Mouse (Mus musculus): ENCODE results near the gene Cux2. TPM values are rescaled to one million over a fixed set of nuclear protein-coding genes. Genes with fewer than 3 reads are reported as not detected.

Gene Cux2
- polyA plus RNA-seq, 1 experiment, result 1.2 TPM

DNA sequence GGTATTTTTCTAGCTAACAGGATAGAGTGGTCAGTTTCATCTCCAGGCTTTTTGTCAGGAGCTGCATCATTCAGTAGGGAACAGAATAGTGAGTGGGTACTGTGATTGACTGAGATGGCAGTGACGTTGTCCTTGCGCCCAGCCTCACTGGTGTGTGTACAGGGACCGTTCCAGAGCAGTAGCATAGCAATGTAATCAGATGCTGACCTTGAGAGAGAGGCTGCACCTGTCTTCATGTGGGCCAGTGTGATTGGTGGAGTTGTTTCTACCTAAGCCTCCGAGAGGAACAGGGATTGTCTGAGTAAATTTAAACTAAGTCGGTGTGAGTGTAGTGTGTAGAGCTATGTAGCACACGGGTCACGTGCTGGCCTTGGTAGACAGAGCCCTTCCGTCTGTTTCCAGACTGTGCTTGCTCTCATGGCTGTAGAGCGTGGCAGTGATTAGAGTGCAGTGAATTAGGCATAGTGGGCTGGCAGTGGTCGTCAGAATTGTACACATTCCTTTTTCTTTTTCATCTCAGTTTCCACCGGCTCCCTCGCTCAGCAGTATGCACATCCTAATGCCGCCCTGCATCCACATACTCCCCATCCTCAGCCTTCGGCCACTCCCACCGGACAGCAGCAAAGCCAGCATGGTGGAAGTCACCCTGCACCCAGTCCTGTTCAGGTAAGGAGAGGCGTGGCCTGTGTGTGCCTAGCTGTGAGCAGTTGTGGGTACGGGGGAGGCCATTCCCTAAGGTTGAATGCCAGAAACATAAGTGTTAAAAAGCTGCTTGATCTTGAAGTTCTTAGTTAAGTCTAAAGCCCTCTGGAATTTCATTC lies 239.4 kb downstream of the Cux2 start:
- Histone ChIP-seq H3K36me3 (ENCODE audit: control insufficient read depth, insufficient read depth, low read length) (peaks cover 8% of the 10 kb centered on the region), H3K4me1 (ENCODE audit: control insufficient read depth, insufficient read depth, insufficient read length) (peaks cover 14% of the 10 kb centered on the region; the same call in 1 of the 2 replicates)
- WGBS, result 92% methylated on average over 17 of the region's 17 CpGs

DNA sequence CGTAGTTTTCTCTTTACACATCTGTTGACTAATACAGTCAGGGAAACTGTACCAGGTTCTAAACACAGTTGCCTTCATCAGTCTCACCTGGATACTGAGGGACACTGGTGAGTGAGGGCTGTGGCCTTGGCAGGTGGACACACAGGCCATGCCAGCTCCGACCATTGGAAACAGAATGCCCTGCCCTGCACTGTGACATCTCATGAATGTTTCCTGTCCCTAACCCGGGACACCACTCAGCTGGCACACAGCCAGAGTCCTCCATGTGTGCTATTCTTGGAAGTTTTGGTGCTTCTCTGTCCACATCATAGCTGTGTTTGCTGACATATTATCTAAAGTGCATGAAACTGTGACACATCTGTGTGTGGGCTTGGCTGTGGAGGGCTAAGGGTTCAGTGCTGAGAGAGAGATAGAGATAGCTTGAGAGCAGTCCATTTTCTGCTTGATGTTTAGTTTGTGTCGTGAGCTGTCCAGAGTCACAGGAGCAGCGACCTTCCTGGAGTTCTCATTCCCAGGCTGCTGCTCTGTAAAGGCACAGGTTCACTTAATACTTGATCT lies 240.2 kb downstream of the Cux2 start:
- DNase-seq (ENCODE audit: low read depth in 1 of 2, low spot score in 2 of 2), result no peak
- peaks cover 5% of the 10 kb centered on the region for H3K36me3 ChIP-seq (ENCODE audit: control insufficient read depth, insufficient read depth, low read length)
- no peak overlapping the region for H3K4me3 ChIP-seq (ENCODE audit: extremely low read depth, insufficient read depth, insufficient read length)
- H3K4me1 ChIP-seq (ENCODE audit: control insufficient read depth, insufficient read depth, insufficient read length), result peaks cover 14% of the 10 kb centered on the region; the same call in 1 of the 2 replicates
- H3K27ac ChIP-seq (ENCODE audit: insufficient read depth, low read length), result no peak overlapping the region
- H3K27me3 ChIP-seq (ENCODE audit: control insufficient read depth, insufficient read depth, low read length), result no peaks in the 10 kb centered on the region
- 73% methylated on average over 5 of the region's 5 CpGs for WGBS
- TF ChIP-seq CTCF (IDR thresholded peaks at IDR 0.05; ENCODE audit: extremely low read depth, insufficient read depth, insufficient read length, insufficient replicate concordance) (no peak), POLR2A (IDR thresholded peaks at IDR 0.05; ENCODE audit: low read depth, low read length) (no peak)

More for the DNA sequence above, 239.4 kb downstream of the Cux2 start:
- Histone ChIP-seq H3K27ac (ENCODE audit: insufficient read depth, low read length) (no peak overlapping the region), H3K27me3 (ENCODE audit: control insufficient read depth, insufficient read depth, low read length) (no peaks in the 10 kb centered on the region), H3K4me3 (ENCODE audit: extremely low read depth, insufficient read depth, insufficient read length) (no peak overlapping the region)
- TF ChIP-seq CTCF (IDR thresholded peaks at IDR 0.05; ENCODE audit: extremely low read depth, insufficient read depth, insufficient read length, insufficient replicate concordance), result no peak
- no peak for DNase-seq (ENCODE audit: low read depth in 1 of 2, low spot score in 2 of 2)

DNA sequence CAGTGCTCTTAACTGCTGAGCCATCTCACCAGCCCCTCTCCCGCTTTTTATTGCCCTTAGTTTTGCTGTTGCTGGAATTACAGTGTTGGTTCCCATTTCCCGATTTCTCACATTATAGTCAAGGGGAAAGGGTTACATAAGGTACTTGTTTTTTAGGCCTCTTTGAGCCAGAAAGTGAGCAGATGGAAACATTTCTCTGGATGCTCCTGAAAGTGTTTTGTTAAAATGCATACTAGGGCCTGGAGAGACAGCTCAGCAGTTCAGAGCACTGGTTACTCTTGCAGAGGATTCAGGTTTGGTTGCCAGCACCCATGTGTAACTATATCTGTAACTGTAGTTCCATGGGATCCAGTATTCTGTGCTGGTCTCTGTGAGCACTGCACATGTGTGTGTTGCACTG lies 241.7 kb downstream of the Cux2 start:
- Histone ChIP-seq H3K4me3 (ENCODE audit: extremely low read depth, insufficient read depth, insufficient read length) (no peak overlapping the region), H3K27me3 (ENCODE audit: control insufficient read depth, insufficient read depth, low read length) (no peaks in the 10 kb centered on the region), H3K27ac (ENCODE audit: insufficient read depth, low read length) (no peak overlapping the region), H3K36me3 (ENCODE audit: control insufficient read depth, insufficient read depth, low read length) (peaks cover 10% of the 10 kb centered on the region), H3K4me1 (ENCODE audit: control insufficient read depth, insufficient read depth, insufficient read length) (peaks cover 14% of the 10 kb centered on the region; the same call in 1 of the 2 replicates)
- 94% methylated on average over 2 of the region's 2 CpGs for WGBS
- TF ChIP-seq CTCF (IDR thresholded peaks at IDR 0.05; ENCODE audit: extremely low read depth, insufficient read depth, insufficient read length, insufficient replicate concordance) (no peak), POLR2A (IDR thresholded peaks at IDR 0.05; ENCODE audit: low read depth, low read length) (no peak)
- no peak for DNase-seq (ENCODE audit: low read depth in 1 of 2, low spot score in 2 of 2)

DNA sequence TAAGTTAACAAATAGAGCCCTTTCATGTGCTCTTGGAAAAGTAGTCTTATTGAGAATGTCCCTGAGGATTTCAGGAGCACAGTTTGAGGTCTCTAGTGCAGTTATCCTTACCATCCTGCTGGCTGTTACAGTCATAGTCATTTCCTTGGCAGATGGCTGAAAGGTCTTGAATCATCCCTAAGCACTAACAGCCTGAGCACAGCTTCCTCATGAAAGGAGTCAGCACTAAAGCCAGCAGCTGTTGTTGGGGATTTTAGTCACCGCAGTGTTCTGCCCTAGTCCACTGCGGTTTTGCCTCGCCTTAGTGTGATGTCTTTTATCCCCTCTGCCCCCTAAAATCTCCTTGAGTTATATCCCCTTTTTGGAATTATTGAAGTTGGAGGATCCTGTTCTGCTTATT lies 242.7 kb downstream of the Cux2 start:
- H3K27ac ChIP-seq (ENCODE audit: insufficient read depth, low read length), result no peak overlapping the region
- peaks cover 11% of the 10 kb centered on the region; the same call in 1 of the 2 replicates for H3K4me1 ChIP-seq (ENCODE audit: control insufficient read depth, insufficient read depth, insufficient read length)
- H3K27me3 ChIP-seq (ENCODE audit: control insufficient read depth, insufficient read depth, low read length), result no peaks in the 10 kb centered on the region
- peaks cover 10% of the 10 kb centered on the region for H3K36me3 ChIP-seq (ENCODE audit: control insufficient read depth, insufficient read depth, low read length)
- WGBS, result 90% methylated on average over 3 of the region's 3 CpGs
- H3K4me3 ChIP-seq (ENCODE audit: extremely low read depth, insufficient read depth, insufficient read length), result no peak overlapping the region
- TF ChIP-seq CTCF (IDR thresholded peaks at IDR 0.05; ENCODE audit: extremely low read depth, insufficient read depth, insufficient read length, insufficient replicate concordance) (no peak), POLR2A (IDR thresholded peaks at IDR 0.05; ENCODE audit: low read depth, low read length) (no peak)
- DNase-seq (ENCODE audit: low read depth in 1 of 2, low spot score in 2 of 2), result no peak

Other genes with a start within 250 kb of the Cux2 start
- 118 and 259 TPM in 2 replicates for gene Sh2b3, start 212.5 kb downstream of the Cux2 start, polyA plus RNA-seq (2012; rRNA removed)
- 5.1 and 5.9 TPM in 2 replicates for gene Pheta1, start 201.1 kb downstream of the Cux2 start, polyA plus RNA-seq (2012; rRNA removed)
- 0.46 TPM in 1 of 2 replicates, not detected in the other for gene Myl2, start 50.8 kb upstream of the Cux2 start, polyA plus RNA-seq (2012; rRNA removed)
- gene Ccdc63, start 90.7 kb upstream of the Cux2 start, polyA plus RNA-seq (2012; rRNA removed), result 0.12 and 0.16 TPM in 2 replicates
- gene Ppp1cc, start 108.2 kb upstream of the Cux2 start, polyA plus RNA-seq (2012; rRNA removed), result 73.9 and 90.0 TPM in 2 replicates
- gene Hvcn1, start 156.7 kb upstream of the Cux2 start, polyA plus RNA-seq (2012; rRNA removed), result 174 and 200 TPM in 2 replicates
- gene Tctn1, start 214.4 kb upstream of the Cux2 start, polyA plus RNA-seq (2012; rRNA removed), result 22.1 and 25.3 TPM in 2 replicates
- 18.8 and 24.5 TPM in 2 replicates for gene Pptc7, start 234.3 kb upstream of the Cux2 start, polyA plus RNA-seq (2012; rRNA removed)

Data from spleen, adult 2 months (tissue).